Mouse (Mus musculus): Measurements from ENCODE around the gene Chd8. TPM values are rescaled to one million over a fixed set of nuclear protein-coding genes. Genes with fewer than 3 reads are reported as not detected.

Gene Chd8
- polyA plus RNA-seq, 1 experiment from 2014 or later, result 57.1 TPM

Other genes with a start within 250 kb of the Chd8 start
- gene Tmem253, start 242.1 kb downstream of the Chd8 start, polyA plus RNA-seq (2014; fragmentation: Nextera tagmentation; extraction: Ambion mirVana), result 0.57 and 1.1 TPM in 2 replicates
- 44.5 and 45.5 TPM in 2 replicates for gene Zfp219, start 237.0 kb downstream of the Chd8 start, polyA plus RNA-seq (2014; fragmentation: Nextera tagmentation; extraction: Ambion mirVana)
- not detected in 2 replicates for gene Olfr221, start 215.3 kb downstream of the Chd8 start, polyA plus RNA-seq (2014; fragmentation: Nextera tagmentation; extraction: Ambion mirVana)
- gene Hnrnpc, start 153.8 kb downstream of the Chd8 start, polyA plus RNA-seq (2014; fragmentation: Nextera tagmentation; extraction: Ambion mirVana), result 718 and 725 TPM in 2 replicates
- 76.5 and 134 TPM in 2 replicates for gene Rpgrip1, start 147.1 kb downstream of the Chd8 start, polyA plus RNA-seq (2014; fragmentation: Nextera tagmentation; extraction: Ambion mirVana)
- gene Supt16, start 60.4 kb downstream of the Chd8 start, polyA plus RNA-seq (2014; fragmentation: Nextera tagmentation; extraction: Ambion mirVana), result 55.1 and 111 TPM in 2 replicates
- gene Tox4, start 21.4 kb upstream of the Chd8 start, polyA plus RNA-seq (2014; fragmentation: Nextera tagmentation; extraction: Ambion mirVana), result 34.9 and 54.7 TPM in 2 replicates
- 20.6 and 22.6 TPM in 2 replicates for gene Rab2b, start 21.8 kb upstream of the Chd8 start, polyA plus RNA-seq (2014; fragmentation: Nextera tagmentation; extraction: Ambion mirVana)
- 40.3 and 53.7 TPM in 2 replicates for gene Mettl3, start 47.3 kb upstream of the Chd8 start, polyA plus RNA-seq (2014; fragmentation: Nextera tagmentation; extraction: Ambion mirVana)
- gene Sall2, start 71.0 kb upstream of the Chd8 start, polyA plus RNA-seq (2014; fragmentation: Nextera tagmentation; extraction: Ambion mirVana), result 20.4 and 46.2 TPM in 2 replicates
- gene Olfr1513, start 98.6 kb upstream of the Chd8 start, polyA plus RNA-seq (2014; fragmentation: Nextera tagmentation; extraction: Ambion mirVana), result not detected in 2 replicates
- not detected in 2 replicates for gene Olfr1512, start 121.4 kb upstream of the Chd8 start, polyA plus RNA-seq (2014; fragmentation: Nextera tagmentation; extraction: Ambion mirVana)
- gene Olfr1511, start 139.6 kb upstream of the Chd8 start, polyA plus RNA-seq (2014; fragmentation: Nextera tagmentation; extraction: Ambion mirVana), result not detected in 2 replicates
- not detected in 2 replicates for gene Olfr1510, start 156.6 kb upstream of the Chd8 start, polyA plus RNA-seq (2014; fragmentation: Nextera tagmentation; extraction: Ambion mirVana)
- gene Olfr1509, start 185.2 kb upstream of the Chd8 start, polyA plus RNA-seq (2014; fragmentation: Nextera tagmentation; extraction: Ambion mirVana), result not detected in 2 replicates
- not detected in 2 replicates for gene Olfr1508, start 209.7 kb upstream of the Chd8 start, polyA plus RNA-seq (2014; fragmentation: Nextera tagmentation; extraction: Ambion mirVana)
- not detected in 2 replicates for gene Olfr1507, start 238.0 kb upstream of the Chd8 start, polyA plus RNA-seq (2014; fragmentation: Nextera tagmentation; extraction: Ambion mirVana)